Mouse (Mus musculus): Measurements from ENCODE around the gene AI481877.
"Not testable (repeated sequence)": the region's sequence is repeated elsewhere in the genome, so short reads cannot be mapped to it uniquely, and the experiment has no call there.

Gene AI481877

DNA sequence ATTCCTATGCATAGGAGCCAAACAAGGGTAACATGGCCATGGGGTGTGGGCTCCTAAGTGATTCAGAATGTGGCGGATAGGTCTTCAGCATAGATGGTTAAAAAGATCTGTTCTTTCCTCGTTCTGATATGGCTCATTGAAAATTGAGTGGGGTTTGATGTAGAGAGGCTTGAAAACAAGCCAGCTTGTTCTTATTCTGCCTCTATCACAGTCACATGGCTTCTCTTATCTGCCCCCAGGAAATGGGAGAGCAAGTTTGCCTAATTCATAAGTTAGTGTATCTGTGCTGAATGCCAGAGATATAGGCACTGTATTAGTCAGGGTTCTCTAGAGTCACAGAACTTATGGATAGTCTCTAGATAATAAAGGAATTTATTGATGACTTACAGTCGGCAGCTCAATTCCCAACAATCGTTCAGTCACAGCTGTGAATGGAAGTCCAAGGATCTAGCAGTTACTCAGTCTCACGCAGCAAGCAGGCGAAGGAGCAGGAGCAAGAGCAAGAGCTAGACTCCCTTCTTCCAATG, at the start of gene AI481877:
Gene AI481877 (minus strand): TSS at position 477 of the 527 bp plus-strand sequence.
- in situ Hi-C loops (cut with MboI, MseI): not testable (repeated sequence)

DNA sequence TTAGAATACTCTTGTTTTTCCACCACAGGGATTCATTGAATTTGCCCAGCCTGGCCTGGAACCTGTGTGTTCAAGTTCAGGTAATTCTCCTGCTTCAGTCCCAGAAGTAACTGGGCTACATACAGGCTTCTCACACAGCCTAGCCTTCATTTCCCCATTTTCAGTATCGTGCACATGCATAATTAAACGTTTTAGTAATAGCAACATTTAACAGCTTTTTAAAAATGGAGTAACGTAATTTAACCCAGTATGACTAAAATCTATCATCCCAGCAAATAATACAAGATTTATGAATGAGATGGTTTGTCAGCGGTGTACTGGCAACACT, 49.7 kb upstream of the AI481877 start:
- in situ Hi-C loops (cut with MboI, MseI): no loop called here

GRCm38 (mm10) chr4:59187289-59187688, 48.5 kb upstream of the AI481877 start:
- in situ Hi-C loops (cut with MboI, MseI): no loop called here

- in situ Hi-C loops (cut with MboI, MseI): no loop called here
Measured at GRCm38 (mm10) chr4:59185671-59186070, 46.9 kb upstream of the AI481877 start.

DNA sequence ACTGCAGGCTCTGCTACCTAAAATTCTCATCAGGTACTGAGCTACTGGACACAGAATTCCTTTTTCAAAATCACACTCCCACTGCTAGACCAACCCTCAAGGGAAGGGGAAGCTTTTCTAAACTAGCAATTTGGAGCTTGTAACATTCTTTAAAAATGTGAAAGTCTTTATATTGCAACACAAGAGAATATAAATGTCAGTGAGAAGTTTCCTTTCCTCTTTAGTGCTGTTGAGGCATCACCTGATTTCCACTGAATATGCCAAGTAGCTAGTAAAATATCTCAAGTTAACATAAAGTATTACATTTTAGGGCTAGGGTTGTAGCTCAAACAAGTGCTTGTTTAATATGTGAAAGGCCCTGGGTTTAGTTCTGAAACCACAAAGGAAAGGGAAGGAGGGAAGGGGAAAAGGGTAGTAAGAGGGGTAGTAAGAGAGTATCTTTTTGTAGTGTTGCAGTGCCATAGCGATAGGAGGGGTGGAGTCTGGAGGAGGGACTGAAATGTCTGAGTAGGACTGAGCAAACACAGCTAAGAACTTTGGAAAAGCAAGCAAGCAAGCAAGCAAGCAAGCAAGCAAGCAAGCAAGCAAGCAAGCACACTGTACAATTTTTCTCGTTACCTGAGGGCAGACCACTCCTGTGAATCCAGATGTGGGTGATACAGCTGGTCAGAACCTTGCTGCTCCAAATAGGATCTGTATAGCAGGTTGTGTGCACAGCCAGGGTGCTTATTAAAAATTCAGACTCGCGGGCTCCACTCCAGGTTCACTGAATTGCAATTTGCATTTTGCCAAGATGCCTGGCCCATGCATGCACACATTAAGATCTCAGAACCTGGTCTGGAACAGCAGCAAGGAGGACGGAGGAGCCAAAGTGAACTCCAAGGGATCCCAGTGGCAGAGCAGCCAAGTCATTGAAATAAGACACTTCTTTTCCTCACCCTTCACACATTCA, 42.8 kb upstream of the AI481877 start:
- in situ Hi-C loops (cut with MboI, MseI): no loop called here

DNA sequence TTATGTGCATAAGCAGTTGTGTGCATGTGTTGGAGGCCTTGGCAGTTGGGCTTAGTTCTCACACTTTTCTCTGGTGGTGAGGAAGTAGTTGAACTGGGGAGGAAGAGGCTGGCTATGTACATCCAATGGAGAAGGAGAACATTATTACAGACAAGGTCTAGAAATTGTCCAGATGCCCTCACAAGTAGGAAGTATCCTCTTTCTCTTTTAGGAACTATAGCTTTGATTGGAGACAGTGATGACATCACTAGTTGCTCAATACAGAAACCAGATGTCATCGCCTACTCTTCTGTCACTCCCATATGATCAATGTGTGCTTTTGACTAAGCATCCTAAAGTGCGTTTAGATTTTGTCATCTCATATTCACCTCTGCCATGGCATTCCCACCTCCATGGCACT, 38.8 kb upstream of the AI481877 start:
- in situ Hi-C loops (cut with MboI, MseI): no loop called here

DNA sequence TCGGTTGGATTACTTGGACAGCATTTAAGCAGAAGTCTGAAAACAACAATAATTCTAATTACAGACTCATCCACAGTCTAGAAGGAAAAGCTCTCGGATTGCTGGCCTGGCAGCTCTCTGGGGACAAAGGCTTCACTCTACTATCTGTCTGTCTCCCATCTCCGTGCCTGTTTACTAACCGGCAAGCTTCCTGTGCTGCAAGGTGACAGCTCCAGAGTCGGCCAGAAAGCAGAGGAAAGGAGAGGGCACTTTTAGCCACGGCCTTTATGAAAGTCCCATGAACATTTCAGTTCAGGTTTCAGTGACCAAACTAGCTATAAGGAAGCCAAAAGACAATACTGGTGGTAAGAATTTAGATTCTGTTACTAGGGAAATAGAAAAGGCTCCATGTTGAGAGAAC, 37.1 kb upstream of the AI481877 start:
- in situ Hi-C loops (cut with MboI, MseI): no loop called here

- in situ Hi-C loops (cut with MboI, MseI): no loop called here
Measured at GRCm38 (mm10) chr4:59175003-59175402, 36.2 kb upstream of the AI481877 start.

DNA sequence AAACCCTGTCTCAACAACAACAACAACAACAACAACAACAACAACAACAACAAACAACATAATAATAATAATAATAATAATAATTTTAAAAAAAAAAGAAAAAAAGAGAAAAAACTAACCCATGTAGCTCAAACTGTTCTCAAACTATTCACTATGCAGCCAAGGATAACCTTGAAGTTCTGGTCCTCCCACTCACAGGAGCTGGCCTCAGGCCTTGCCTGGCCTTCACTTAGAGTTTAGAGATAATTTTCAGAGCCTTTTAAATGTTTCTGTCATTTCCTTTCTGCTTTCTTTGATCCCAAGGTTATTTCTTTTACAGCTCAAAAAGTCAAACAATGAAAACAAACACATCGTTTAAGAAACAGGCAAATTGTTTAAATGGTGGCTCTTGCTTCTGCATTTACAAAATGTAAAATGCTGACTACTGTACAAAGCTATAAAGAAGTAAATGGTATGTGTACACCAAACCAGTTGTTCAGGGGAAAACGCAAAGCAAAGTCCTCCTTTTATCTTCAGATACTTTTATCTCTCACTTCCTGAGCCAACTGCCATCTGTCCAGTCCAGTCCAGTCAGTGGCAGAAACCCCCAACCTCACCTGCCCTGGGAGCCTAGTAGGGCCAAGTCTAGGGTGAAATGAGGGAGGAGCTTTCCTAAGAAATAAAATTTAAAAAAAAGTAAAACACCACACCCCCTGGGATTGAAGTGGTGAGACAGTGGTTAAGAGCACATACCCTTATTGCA, 34.6 kb upstream of the AI481877 start:
- in situ Hi-C loops (cut with MboI, MseI): loop anchor here (5.0 kb wide), 1 partner anchor 76 kb away; no protein-coding TSS in a partner anchor

GRCm38 (mm10) chr4:59172616-59173015, 33.8 kb upstream of the AI481877 start:
- in situ Hi-C loops (cut with MboI, MseI): loop anchor here (5.0 kb wide), 1 partner anchor 75 kb away; no protein-coding TSS in a partner anchor

GRCm38 (mm10) chr4:59169981-59170380, 31.2 kb upstream of the AI481877 start:
- in situ Hi-C loops (cut with MboI, MseI): loop anchor here (5.0 kb wide), 1 partner anchor 73 kb away; no protein-coding TSS in a partner anchor

DNA sequence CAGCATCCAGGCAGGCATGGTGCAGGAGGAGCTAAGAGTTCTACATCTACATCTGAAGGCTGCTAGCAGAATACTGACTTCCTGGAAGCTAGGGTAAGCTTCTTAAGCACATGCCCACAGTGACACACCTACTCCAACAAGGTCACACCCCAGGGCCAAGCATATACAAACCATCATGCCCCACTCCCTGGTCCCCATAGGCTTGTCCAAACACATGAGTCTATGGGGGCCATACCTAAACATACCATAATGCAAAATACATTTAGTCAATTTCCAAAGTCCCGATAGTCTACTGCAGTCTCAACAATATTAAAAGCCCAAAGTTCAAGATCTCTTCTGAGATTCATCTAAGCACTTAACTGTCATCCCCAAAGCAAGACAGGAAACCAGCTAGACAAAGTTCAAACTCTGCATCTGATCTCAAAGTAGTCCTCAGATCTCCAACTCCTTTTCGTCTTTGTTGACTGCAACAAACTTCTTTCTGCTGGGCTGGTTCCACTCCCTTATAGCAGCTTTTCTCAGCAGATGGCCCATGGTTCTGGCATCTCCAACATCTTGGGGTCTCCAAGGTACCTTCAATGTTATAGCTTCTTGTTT, 28.6 kb upstream of the AI481877 start:
- in situ Hi-C loops (cut with MboI, MseI): no loop called here

DNA sequence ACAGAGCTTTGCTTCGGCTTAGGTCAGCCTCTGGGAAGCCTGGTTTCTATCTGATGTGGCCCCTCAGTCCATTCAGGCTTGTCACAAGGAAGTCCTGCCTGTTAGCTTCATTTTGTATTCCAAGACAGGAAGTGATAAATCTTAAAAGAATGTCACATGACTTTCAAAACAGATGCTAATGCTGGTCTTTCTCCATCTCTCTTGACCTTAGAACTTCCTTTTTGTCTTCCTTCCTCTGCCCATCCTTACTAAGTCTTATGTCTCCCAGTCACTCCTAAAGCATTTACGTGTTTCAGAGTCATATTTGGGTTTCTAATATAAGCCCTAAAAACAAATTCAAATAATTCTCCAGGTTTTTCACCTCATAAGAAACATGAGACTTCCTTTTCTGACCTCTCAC, 25.3 kb upstream of the AI481877 start:
- in situ Hi-C loops (cut with MboI, MseI): no loop called here

DNA sequence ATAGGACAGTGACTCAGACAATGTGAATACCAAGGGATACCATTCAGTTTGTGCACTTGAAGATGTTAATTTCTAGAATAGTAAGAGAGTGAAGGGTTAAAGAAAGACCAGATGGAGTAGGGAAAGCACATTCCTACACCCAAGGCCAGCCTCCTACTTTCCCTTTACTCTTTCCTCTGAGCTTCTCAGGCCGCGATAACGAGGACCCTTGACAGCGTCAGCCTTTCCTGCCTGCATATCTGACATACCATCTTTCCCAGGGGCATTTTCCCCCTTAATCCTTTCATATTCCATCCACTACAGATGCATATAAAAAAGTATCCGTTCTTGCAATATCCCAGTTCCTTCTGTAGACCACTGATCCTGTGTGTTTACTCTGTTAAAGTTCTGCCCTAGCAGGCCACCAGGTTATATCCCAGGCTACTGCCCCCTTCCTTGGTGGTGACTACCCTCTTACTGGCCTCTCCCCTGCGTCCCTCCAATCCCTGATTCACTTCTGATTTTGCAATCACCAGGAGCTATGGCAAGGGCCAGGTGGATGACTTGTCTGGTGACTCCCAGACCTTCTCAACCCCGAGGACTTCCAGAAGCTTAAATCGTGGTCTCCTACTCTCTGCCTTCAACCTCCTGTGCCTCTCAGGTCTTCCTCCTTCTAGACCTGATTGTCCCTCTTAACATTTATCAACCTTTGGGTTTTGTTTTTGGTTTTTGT, 22.3 kb upstream of the AI481877 start:
- in situ Hi-C loops (cut with MboI, MseI): no loop called here

DNA sequence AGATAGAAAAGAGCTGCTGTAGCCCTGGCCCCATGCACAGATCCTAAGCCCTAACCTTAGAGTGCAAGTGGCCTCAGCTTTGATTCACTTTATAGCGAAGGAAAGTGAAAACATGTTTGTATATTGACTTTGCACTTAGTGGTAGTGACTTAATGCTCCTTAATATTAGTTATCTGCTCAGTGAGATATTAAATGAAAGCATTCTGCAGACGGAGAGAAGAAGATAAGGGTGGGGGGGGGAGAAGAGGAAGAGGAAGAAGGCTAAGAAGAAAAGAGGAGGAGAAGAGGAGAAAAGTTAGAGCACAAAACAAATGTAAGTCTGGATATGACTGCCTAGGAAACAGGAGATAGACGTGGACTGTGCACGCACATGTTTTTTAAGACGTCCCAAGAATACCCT, 21.5 kb upstream of the AI481877 start:
- in situ Hi-C loops (cut with MboI, MseI): no loop called here

DNA sequence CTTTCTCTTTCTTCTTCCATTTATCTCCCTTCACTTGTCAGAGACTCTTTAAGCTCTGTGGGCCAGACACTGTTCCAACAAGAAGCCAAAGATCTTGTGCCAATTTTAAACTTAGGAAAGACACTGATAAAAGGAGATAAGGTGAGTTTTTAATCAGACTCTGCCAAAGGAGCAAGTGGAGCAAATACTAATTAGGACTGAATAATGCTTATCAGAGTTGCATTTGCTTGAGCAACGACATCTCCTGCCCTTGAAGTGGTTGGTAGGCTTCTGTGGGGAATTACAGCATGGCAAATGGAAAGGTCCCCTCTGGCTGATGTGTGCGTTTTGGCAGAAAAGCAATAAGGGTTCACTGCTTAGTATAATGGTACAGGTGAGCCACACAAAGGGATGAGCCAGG, 18.9 kb upstream of the AI481877 start:
- in situ Hi-C loops (cut with MboI, MseI): no loop called here

GRCm38 (mm10) chr4:59156897-59157592, 18.3 kb upstream of the AI481877 start:
- in situ Hi-C loops (cut with MboI, MseI): no loop called here

- in situ Hi-C loops (cut with MboI, MseI): no loop called here
Measured at GRCm38 (mm10) chr4:59151953-59152352, 13.2 kb upstream of the AI481877 start.

DNA sequence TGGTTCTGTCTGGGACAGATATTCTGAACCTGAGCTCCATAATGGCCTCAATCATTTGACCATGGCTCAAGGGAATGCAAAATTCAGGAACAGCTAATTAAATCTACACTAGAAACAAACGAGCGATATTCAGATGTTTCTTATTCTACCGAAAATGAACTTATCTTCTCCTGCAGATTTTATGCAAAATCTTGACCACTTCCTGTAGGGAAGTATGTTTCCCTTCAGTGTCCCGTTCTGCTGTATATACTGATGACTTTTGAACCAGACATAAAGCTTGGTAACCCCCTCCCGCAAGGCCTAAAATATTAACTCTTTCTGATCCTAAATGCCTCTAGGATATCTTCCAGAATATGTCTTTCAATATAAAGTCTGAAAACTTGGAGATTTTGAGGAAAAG, 12.1 kb upstream of the AI481877 start:
- in situ Hi-C loops (cut with MboI, MseI): no loop called here

GRCm38 (mm10) chr4:59149043-59149442, 10.3 kb upstream of the AI481877 start:
- in situ Hi-C loops (cut with MboI, MseI): no loop called here

- in situ Hi-C loops (cut with MboI, MseI): no loop called here
Measured at GRCm38 (mm10) chr4:59128935-59129334, 9.8 kb downstream of the AI481877 start.

Data from regulatory T cell (primary cell).